Comparison of ENCODE assay signal across 10 mouse cellular contexts in the genomic region with DNA sequence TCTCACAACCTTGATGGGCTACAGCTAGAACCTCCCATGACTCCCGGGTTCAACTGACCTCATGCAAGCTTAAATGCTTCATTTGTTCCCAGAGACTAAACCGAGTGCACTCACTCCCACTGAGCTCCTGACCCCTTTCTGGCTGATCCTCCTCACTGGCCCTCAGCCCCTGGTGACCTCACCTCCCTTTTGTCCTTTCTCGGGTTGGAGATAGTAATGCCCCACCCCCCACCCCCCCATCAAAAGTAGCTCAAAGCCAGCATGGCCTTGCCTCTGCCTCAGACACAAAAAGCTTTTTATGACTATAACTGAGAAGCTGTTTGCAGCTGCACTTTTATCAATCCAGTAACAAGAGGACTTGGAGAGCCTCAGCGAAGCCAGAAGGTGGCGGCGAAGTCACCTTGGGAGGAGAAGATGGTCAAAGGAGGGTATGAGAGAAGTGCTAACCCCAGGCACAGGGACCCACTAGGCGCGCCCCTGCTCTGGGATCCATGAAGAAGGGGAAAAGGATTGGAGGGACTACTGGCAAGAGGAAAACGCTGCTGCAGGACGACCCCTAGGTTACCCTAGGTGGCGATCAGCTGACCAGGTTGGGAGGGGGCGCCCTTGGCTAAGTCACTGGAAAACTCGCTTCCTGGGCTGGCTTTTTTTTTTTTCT. TPM values are rescaled to one million over a fixed set of nuclear protein-coding genes. Genes with fewer than 3 reads are reported as not detected.
DNase-seq lines count a peak whose midpoint lies in the region; ATAC-seq and TF ChIP-seq lines count a peak whose summit lies in the region.
"Had no signal": no experiment of that assay in that cellular context is flagged by ENCODE, and none has a peak within 500 bp of the region (broad histone marks: within the 10 kb centered on the region; RNA-seq: fewer than 3 reads in every experiment).

No protein-coding gene starts in this region.

- H3K4me2 ChIP-seq in heart, embryonic 12.5 days: peak overlapping the region; percentile 80
- peak overlapping the region; percentile 70 for H3K4me2 ChIP-seq in hindbrain, embryonic 16.5 days (ENCODE audit: low read length)

- no peaks in the 10 kb centered on the region for H3K9me3 ChIP-seq in heart, embryonic 12.5 days (replicated peaks)
- no peaks in the 10 kb centered on the region for H3K9me3 ChIP-seq in hindbrain, embryonic 16.5 days (ENCODE audit: control insufficient read depth, low read length)

- 0 out of 2 replicates have a peak, but pooled peaks have one; percentile 17 for ATAC-seq in heart, embryonic 12.5 days (ENCODE audit: insufficient number of reproducible peaks, low FRiP score)
- ATAC-seq in hindbrain, embryonic 16.5 days: peak; percentile 53

- H3K9ac ChIP-seq in heart, embryonic 12.5 days: peak overlapping the region; percentile 69
- H3K9ac ChIP-seq in hindbrain, embryonic 16.5 days (ENCODE audit: low read depth, low read length): peak overlapping the region; percentile 95

- peaks cover 17% of the 10 kb centered on the region; the same call in 1 of the 2 replicates for H3K4me1 ChIP-seq in heart, embryonic 12.5 days (replicated peaks)
- peaks cover 14% of the 10 kb centered on the region for H3K4me1 ChIP-seq in hindbrain, embryonic 16.5 days (ENCODE audit: control insufficient read depth, insufficient read depth, low read depth, low read length)
- H3K4me1 ChIP-seq in olfactory bulb, adult 2 months (ENCODE audit: control insufficient read depth, insufficient read depth, low read length): no peaks in the 10 kb centered on the region

- TF ChIP-seq CTCF in olfactory bulb, adult 2 months (IDR thresholded peaks at IDR 0.05; ENCODE audit: insufficient read depth, low read depth, low read length): no peak

- DNase-seq in heart, postnatal 4 days: no peak
- DNase-seq in right cerebral cortex, postnatal 25 days: peak; percentile 23
- DNase-seq in right cerebral cortex, postnatal 36 days (ENCODE audit: low spot score in 2 of 2): no peak
- DNase-seq in gastrocnemius, postnatal 4 days (ENCODE audit: low spot score in 2 of 2): no peak
- no peak for DNase-seq in gastrocnemius, postnatal 10 days

- peak overlapping the region; percentile 73 for H3K4me3 ChIP-seq in heart, embryonic 12.5 days
- H3K4me3 ChIP-seq in hindbrain, embryonic 16.5 days (ENCODE audit: low read length): peak overlapping the region; percentile 89
- peak overlapping the region; percentile 75 for H3K4me3 ChIP-seq in olfactory bulb, adult 2 months (ENCODE audit: insufficient read depth, low read depth, low read length)

- H3K36me3 ChIP-seq in heart, embryonic 12.5 days: no peaks in the 10 kb centered on the region
- no peaks in the 10 kb centered on the region for H3K36me3 ChIP-seq in hindbrain, embryonic 16.5 days (ENCODE audit: control insufficient read depth, insufficient read depth, low read length)

- no peak for TF ChIP-seq POLR2A in olfactory bulb, adult 2 months (IDR thresholded peaks at IDR 0.05; ENCODE audit: insufficient read depth, low read depth, low read length)

- peak overlapping the region; percentile 77 for H3K27ac ChIP-seq in heart, embryonic 12.5 days (ENCODE audit: poor library complexity, severe bottlenecking)
- H3K27ac ChIP-seq in hindbrain, embryonic 16.5 days (ENCODE audit: low read depth, low read length): peak overlapping the region; percentile 98
- peak overlapping the region; percentile 97 for H3K27ac ChIP-seq in olfactory bulb, adult 2 months (ENCODE audit: insufficient read depth, low read depth, low read length)

- peaks cover 16% of the 10 kb centered on the region for H3K27me3 ChIP-seq in heart, embryonic 12.5 days (replicated peaks)
- H3K27me3 ChIP-seq in hindbrain, embryonic 16.5 days (replicated peaks; ENCODE audit: control insufficient read depth, insufficient read depth, low read length): no peaks in the 10 kb centered on the region
- H3K27me3 ChIP-seq: CH12.LX had no signal

- 1% methylated on average over 13 of the region's 13 CpGs for WGBS in heart, embryonic 12.5 days
- 0% methylated on average over 9 of the region's 13 CpGs for WGBS in hindbrain, embryonic 16.5 days
- WGBS in olfactory bulb, adult 2 months: 1% methylated on average over 13 of the region's 13 CpGs

RNA-seq across cellular contexts. Expression of gene Cadps, which starts 1.6 kb away (rescaled TPM):
- 1.3 and 2.5 TPM in 2 replicates for polyA plus RNA-seq in heart, embryonic 12.5 days (2016; fragmentation: Nextera tagmentation; extraction: Ambion mirVana)
- under 1 TPM; 0.47 to 0.52 TPM for total RNA-seq in heart, postnatal 4 days (2021)
- polyA plus RNA-seq in hindbrain, embryonic 16.5 days (2015; fragmentation: Nextera tagmentation; extraction: Ambion mirVana): 40.7 and 49.0 TPM in 2 replicates
- polyA plus RNA-seq in olfactory bulb, adult 2 months (2012; ENCODE audit: insufficient read depth, insufficient read length, low replicate concordance, missing spikeins): 92.7 and 194 TPM in 2 replicates
- total RNA-seq in gastrocnemius, postnatal 4 days (2021): under 1 TPM; 0.18 to 0.93 TPM
- total RNA-seq in gastrocnemius, postnatal 10 days (2021): under 1 TPM; 0.38 to 0.45 TPM
- total RNA-seq: neutrophil, adult 5-6 weeks had no signal
